Mouse (Mus musculus): Measurements from ENCODE around the gene Bmpr2. TPM values are rescaled to one million over a fixed set of nuclear protein-coding genes. Genes with fewer than 3 reads are reported as not detected.
A peak's percentile ranks its signal among the peaks of the same experiment; 100 is the strongest.
"Not testable (repeated sequence)": the region's sequence is repeated elsewhere in the genome, so short reads cannot be mapped to it uniquely, and the experiment has no call there.

Bmpr2 gene
- 10 to 100 TPM; 39.7 to 44.5 TPM for total RNA-seq (2021)
- long read RNA-seq, experiment 1, partial matches to known transcripts: 0 of 9 reads
- long read RNA-seq, experiment 1, other reads (novel, unspliced or antisense): 9 of 9 reads
- long read RNA-seq, experiment 2, partial matches to known transcripts: 0 of 6 reads
- long read RNA-seq, experiment 2, other reads (novel, unspliced or antisense): 6 of 6 reads

GRCm38 (mm10) chr1:59763164-59763768 is at the start of gene Bmpr2:
Gene Bmpr2, plus strand, starts transcription at chr1:59763400.
- peak; percentile 88 to 93 for DNase-seq

- peak; percentile 13 to 26 for DNase-seq
Measured at GRCm38 (mm10) chr1:59719900-59720299, 43.3 kb upstream of the Bmpr2 start.

DNA sequence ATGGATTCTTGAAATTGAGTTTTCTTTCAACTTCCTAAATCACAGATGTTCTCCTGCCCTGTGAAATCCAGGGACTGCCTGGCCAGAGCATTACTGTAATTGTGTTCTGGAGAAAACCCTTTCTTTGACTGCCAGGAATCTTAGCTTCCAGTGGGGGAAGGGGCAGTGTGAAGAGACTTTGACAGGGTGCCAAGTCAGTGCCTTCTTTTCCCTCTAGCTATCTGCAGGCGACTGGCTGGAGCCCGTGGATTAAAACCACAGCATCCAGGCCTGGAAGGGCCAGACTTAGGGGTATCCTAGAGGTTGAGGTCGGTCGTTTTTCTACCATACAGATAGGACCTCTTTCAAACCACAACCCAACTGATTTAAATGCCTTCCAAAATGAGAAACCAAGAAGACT is 37.5 kb upstream of the Bmpr2 start:
- DNase-seq: no peak

- DNase-seq: no peak
Measured at GRCm38 (mm10) chr1:59730106-59730505, 33.1 kb upstream of the Bmpr2 start.

- DNase-seq: no peak
Measured at GRCm38 (mm10) chr1:59730737-59731136, 32.5 kb upstream of the Bmpr2 start.

GRCm38 (mm10) chr1:59734076-59734475 is 29.1 kb upstream of the Bmpr2 start:
- DNase-seq: peak; percentile 23 to 25

DNA sequence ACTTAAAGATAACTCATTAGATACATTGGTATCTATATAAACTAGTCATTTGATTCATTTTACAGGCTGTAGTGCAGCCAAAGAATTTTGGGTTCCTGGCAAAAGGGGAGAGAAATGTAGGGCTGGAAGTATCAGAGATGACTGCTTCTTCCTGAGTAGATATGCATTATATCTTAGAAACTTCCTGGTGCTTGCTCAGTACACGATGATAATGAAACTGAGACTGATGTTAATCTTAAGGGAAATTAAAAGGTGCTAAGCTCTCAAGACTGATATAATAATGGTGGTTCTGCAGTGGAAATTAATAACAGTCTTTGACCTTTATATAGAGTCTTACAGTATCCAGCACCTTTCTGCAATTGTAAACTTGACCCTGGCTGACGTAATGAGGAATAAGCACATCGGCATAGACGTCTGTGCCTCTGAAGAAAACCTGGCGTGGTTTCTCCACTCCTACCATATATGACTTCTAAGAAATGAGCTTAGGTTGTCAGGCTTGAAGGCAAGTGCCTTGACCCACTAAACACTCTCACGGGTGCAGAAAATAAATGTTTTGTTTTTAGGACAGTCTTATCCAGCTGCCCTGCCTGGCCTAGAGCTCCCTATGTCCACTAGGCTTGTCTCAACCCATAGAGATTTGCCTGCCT is 24.3 kb upstream of the Bmpr2 start:
- no peak for DNase-seq

DNA sequence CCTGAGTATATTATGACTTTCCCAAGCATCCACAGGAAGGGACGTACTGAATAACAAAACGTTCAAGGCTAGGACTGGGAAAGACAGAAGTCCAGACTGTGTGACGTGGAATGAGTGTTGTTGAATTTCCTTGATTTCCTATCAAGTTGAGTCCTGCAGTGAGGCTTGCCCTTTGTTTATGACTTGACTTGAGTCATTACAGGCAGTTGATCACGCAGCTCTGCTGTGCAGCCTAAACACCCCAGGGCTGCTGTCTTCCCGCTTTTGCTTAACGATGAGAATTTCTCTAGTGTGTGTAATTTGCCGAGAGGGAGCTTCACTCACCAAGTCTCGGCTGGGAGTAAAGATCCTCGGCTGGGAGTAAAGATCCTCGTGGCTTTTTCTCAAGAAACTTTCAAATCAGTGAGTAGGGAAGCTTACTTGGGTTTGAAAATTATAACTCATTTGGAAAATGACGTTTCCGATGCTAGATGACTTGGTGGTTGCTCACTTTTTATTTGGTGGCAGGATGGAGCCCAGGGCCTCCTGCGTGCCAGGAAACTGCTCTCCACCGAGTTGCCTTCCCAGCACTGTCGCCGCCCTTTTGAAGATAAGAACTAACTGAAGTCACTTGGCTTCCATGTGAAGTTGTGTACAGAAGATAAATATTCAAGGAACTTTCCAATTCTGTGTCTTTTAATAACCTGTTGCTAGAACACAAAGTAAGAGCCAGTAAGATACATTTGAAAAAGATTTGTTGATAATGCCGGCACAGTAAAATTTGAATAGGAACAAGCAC is 23.4 kb upstream of the Bmpr2 start:
- DNase-seq: peak; percentile 37 to 40

DNA sequence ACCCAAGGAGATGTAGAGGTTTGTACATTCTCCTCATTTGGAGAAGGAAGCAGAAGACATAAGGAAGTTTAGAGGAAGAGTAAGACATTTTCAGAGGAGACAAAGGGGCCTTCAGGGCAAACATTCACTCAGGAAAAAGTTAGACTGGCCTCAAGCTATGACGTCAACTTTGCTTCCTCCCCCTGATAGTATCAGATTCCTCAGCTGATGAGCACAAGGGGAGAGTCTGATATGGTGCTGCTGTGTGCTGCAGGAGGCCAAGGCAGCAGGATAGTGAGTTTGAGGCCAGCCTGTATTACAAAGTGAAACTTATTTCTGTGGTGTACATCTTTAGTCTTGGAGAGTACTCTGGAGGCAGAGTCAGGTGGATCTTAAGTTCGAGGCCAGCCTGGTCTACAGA is 14.2 kb upstream of the Bmpr2 start:
- DNase-seq: no peak

DNA sequence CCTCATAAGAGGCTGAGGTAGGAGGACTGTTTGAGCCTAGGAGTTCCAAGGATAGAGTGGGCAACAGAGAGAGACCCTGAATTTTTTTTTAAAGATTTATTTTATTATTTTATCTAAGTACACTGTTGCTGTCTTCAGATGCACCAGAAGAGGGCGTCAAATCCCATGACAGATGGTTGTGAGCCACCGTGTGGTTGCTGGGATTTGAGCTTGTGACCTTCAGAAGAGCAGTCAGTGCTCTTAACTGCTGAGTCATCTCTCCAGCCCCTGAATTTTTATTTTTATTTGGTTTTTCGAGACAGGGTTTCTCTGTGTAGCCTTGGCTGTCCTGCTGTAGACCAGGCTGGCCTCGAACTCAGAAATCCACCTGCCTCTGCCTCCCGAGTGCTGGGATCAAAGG is 13.5 kb upstream of the Bmpr2 start:
- DNase-seq: not testable (repeated sequence)

DNA sequence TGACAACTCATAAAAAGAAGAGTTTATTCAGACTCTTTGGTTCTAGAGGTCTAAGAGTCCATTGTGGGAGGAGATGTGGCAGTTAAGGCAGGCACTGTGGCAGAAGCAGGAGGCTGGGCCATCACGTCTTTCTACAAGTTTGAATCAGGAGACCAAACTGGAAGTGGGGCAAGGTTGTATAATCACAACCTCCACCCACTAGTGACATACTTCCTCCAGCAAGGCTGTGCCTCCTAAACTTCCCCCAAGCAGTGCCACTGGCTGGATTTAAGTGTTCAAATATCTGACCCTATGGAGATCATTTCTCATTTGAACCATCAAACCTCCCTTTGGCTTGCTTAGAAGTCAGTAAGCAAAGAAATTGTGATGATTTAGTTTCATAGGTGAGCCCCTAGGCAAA is 7.9 kb upstream of the Bmpr2 start:
- no peak for DNase-seq

GRCm38 (mm10) chr1:59758325-59758724 is 4.9 kb upstream of the Bmpr2 start:
- DNase-seq: no peak

DNA sequence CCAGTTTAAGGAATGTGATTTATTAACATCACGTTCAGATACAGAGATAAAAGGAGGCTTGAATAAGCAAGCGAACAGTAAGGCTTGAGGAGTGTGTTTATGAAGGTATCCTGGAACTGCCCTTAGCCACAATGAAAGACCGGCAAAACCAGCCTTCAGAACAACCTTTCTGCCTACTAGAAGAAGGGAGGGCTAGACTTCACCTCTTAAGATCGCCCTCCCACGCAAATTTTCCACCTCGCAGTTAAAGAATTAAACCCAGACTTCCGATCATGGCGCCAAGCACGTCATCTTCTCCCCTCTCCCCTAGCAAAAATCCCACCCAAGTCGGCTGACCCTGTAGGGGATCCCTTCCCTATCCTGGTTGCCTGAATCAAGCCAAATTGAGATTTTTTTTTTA is 992 bp upstream of the Bmpr2 start:
- peak in 1 of 2 experiments; percentile 10 for DNase-seq

- DNase-seq: peak in 1 of 2 experiments; percentile 52
Measured at GRCm38 (mm10) chr1:59762651-59763163, 493 bp upstream of the Bmpr2 start.

GRCm38 (mm10) chr1:59763781-59764251 is 616 bp downstream of the Bmpr2 start:
- DNase-seq: peak; percentile 67 to 83

DNA sequence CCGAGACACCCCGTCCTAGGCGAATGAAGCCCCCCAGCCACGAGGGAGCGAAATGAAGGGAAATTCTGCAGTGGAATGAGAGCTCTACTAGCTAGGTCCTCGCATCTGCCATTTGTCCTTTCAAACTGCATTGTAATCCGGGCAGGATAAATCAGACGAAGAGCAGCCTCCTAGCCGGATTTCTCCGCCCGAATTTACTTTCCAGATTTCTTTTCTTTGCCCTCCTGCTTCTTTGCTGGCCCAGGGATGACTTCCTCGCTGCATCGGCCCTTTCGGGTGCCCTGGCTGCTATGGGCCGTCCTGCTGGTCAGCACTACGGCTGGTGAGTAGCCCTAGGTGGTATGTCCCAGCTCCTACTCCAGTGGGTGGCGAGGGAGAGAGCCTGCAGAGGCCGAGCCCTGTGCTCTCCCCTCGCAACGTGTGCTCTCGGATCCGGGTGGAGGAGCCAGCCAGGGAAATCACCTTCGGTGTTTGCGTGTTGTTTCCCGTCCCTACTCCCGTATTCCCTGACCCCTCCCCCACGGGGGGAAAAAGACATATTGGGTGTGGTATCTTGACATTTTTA is 1.3 kb downstream of the Bmpr2 start:
- peak; percentile 66 to 78 for DNase-seq

- peak in 1 of 2 experiments; percentile 24 for DNase-seq
Measured at GRCm38 (mm10) chr1:59765279-59765678, 2.1 kb downstream of the Bmpr2 start.

DNA sequence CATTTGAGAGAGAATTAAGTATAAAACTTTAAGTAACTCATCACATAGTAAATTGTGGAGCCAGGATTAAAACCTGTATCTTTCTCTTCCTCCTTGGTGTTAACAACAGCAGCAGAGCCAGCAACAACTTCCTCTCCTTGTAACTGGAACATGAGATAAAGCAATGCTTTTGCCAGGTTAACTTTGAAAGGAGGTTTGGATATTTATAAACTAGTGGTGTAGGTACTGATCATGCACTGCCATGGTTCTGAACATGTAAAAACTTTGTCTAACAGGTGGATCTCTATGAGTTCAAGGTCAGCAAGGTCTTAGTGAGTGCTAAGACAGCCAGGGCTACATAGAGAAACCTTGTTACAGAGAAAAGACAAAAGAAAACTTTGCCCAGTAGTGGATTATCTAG is 3.4 kb downstream of the Bmpr2 start:
- peak; percentile 35 to 47 for DNase-seq

- DNase-seq: peak; percentile 61 to 69
Measured at GRCm38 (mm10) chr1:59771871-59772270, 8.7 kb downstream of the Bmpr2 start.

DNA sequence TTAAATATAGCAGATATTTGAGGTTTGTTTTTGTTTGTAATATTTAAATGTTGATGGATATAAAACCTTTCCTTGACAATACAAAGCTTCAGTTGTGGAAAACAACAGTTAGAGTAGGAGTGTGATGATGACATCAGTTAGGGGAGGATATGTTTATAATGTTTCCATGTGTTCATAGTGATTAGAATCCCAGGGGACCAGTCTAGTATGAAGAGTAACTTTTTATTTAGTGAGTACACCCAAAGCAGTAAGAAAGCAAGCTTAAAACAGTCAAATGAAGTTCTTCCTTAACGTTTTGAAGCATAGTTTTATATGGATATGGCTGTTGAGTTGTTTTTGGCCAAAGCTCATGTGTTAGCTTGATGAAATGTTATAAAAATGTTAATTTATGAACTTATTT is 17.9 kb downstream of the Bmpr2 start:
- DNase-seq: no peak

DNA sequence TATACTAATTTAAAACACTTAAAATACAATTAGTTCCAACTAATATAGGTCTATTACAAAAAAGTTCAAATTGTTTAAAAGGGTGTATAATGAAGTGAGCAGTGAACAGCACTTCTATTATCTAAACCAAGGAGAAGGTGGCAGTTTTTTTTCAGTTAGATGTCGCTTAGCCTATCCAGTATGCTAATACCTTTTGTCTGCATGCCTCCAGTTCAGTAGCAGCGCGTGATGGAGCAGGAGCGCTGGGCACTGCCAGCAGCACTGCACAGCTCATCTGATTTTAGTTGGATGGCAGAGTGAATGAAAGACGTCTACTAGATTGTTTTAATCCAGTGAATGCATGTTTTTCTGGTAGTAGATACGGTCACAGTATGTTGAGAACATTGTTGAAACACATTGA is 25.8 kb downstream of the Bmpr2 start:
- DNase-seq: no peak

DNA sequence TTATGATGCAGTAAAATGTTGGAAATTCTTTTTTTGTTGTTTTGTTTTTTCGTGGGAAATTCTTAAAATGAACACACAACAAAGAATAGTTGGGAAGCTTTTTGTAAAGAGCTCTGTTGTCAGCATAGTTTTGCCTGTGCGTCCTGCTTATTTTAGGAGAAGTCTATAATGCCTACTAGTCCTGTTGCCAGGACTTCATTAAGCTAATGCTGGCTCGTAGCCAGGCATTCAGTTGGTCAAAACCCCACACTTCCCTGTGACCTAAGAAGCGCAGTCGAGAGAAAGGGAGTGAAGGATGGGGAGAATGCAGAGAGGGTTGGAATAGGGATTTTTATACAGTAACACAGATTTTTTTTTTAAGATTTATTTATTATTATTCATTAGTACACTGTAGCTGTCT is 26.5 kb downstream of the Bmpr2 start:
- no peak for DNase-seq

All from heart, adult 18-20 months (tissue).